Mouse (Mus musculus) neural tube, embryonic 11.5 days (tissue): ENCODE results near the gene Cd2. TPM values are rescaled to one million over a fixed set of nuclear protein-coding genes. Genes with fewer than 3 reads are reported as not detected.

Experiments
- ATAC-seq: fragments of 200-750 bp; cut with Nextera tagmentation; 2 replicates; pipeline ENCODE4 v1.8.0; 2017; ENCODE audit warnings: moderate number of reproducible peaks, mild to moderate bottlenecking, moderate TSS enrichment, moderate library complexity; ENCODE audit not compliant: insufficient read depth, low FRiP score, low TSS enrichment
- DNase-seq: peaks from one replicate; pipeline ENCODE4 v3.0.0-alpha.2; 2015; ENCODE audit warnings: low spot score
- H3K27ac ChIP-seq: fragments of 300-500 bp; sonication (generic); 2 replicates; pipeline ENCODE4 v1.5.1; 2014; ENCODE audit warnings: low read depth, mild to moderate bottlenecking, low read length
- H3K27me3 ChIP-seq: fragments of 300-500 bp; sonication (generic); 2 replicates; pipeline ENCODE4 v1.6.1; 2014; ENCODE audit warnings: mild to moderate bottlenecking, low read length, mixed read lengths; ENCODE audit not compliant: control insufficient read depth, insufficient read depth
- H3K36me3 ChIP-seq: fragments of 300-500 bp; sonication (generic); 2 replicates; pipeline ENCODE4 v1.6.1; 2014; ENCODE audit warnings: mild to moderate bottlenecking, low read length, moderate library complexity, mixed read lengths; ENCODE audit not compliant: control insufficient read depth, insufficient read depth
- H3K4me1 ChIP-seq: fragments of 300-500 bp; sonication (generic); 2 replicates; pipeline ENCODE4 v1.6.1; 2014; ENCODE audit warnings: low read length, mixed read lengths; ENCODE audit not compliant: control insufficient read depth, insufficient read depth
- H3K4me2 ChIP-seq: fragments of 300-500 bp; sonication (generic); 2 replicates; pipeline ENCODE4 v1.6.1; 2014; ENCODE audit warnings: low read depth, mild to moderate bottlenecking, moderate library complexity
- H3K4me3 ChIP-seq: fragments of 300-500 bp; sonication (generic); 2 replicates; pipeline ENCODE4 v1.5.1; 2014; ENCODE audit warnings: low read depth, low read length
- H3K9ac ChIP-seq: fragments of 300-500 bp; sonication (generic); 2 replicates; pipeline ENCODE4 v1.6.1; 2014; ENCODE audit warnings: mild to moderate bottlenecking, low read length
- H3K9me3 ChIP-seq: fragments of 300-500 bp; sonication (generic); 2 replicates; pipeline ENCODE4 v1.6.1; 2016; ENCODE audit warnings: low read length; ENCODE audit not compliant: control insufficient read depth
- WGBS: fragments of 180-500 bp; shearing (Covaris S2); extraction: QIAGEN DNeasy Blood & Tissue Kit; methylation state at CpG from one replicate; pipeline ENCODE4 v1.1.7; 2014; 5-methylcytosine and 5-hydroxymethylcytosine counted together
- polyA plus RNA-seq: library from polyadenylated mRNA; unstranded; fragments of >200 nt; fragmentation: Nextera tagmentation; extraction: Ambion mirVana; gene quantifications from 2 replicates; pipeline ENCODE4 v1.2.1, GENCODE M21; 2014

The Cd2 gene
- polyA plus RNA-seq, 1 experiment from 2014 or later, result not detected

- Histone ChIP-seq H3K27ac (no peak overlapping the region), H3K9ac (no peak overlapping the region), H3K36me3 (no peaks in the 10 kb centered on the region), H3K9me3 (no peaks in the 10 kb centered on the region), H3K27me3 (no peaks in the 10 kb centered on the region), H3K4me3 (no peak overlapping the region), H3K4me2 (no peak overlapping the region), H3K4me1 (no peaks in the 10 kb centered on the region)
- ATAC-seq (no peak), DNase-seq (no peak)
- WGBS, result 77% methylated on average over 1 of the region's 1 CpGs
Measured at GRCm38 (mm10) chr3:101272166-101272565, 15.6 kb downstream of the Cd2 start.

- Histone ChIP-seq H3K4me3 (no peak overlapping the region), H3K9ac (no peak overlapping the region), H3K27me3 (no peaks in the 10 kb centered on the region), H3K27ac (no peak overlapping the region), H3K36me3 (no peaks in the 10 kb centered on the region), H3K4me2 (no peak overlapping the region), H3K9me3 (no peaks in the 10 kb centered on the region), H3K4me1 (no peaks in the 10 kb centered on the region)
- ATAC-seq (no peak), DNase-seq (no peak)
- WGBS, result 97% methylated on average over 5 of the region's 5 CpGs
Measured at GRCm38 (mm10) chr3:101270833-101271232, 16.9 kb downstream of the Cd2 start.

DNA sequence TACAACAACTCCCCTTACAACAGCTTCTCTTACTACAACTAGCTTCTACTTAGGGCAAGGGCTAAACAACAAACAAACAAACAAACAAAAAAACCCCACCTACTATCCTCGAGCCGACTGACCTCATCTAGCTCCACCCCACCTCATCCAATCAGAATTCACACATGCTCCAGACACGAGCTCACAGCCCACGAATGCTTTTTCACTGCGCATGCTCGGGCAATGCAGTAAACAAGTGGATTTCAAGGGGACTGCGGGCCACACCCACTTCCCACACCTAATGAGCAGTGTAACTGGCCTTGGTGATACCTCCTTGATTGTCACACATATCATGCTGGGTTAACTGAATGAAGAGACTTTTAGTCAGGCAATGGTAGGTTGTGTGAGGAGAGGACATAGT, 19.4 kb downstream of the Cd2 start:
- no peaks in the 10 kb centered on the region for H3K36me3 ChIP-seq
- H3K27me3 ChIP-seq, result no peaks in the 10 kb centered on the region
- H3K9ac ChIP-seq, result no peak overlapping the region
- ATAC-seq (no peak), DNase-seq (no peak)
- H3K9me3 ChIP-seq, result no peaks in the 10 kb centered on the region
- H3K4me1 ChIP-seq, result no peaks in the 10 kb centered on the region
- 85% methylated on average over 7 of the region's 7 CpGs for WGBS
- no peak overlapping the region for H3K4me3 ChIP-seq
- H3K4me2 ChIP-seq, result no peak overlapping the region
- no peak overlapping the region for H3K27ac ChIP-seq

- ATAC-seq (no peak), DNase-seq (no peak)
- no peaks in the 10 kb centered on the region for H3K9me3 ChIP-seq
- H3K4me3 ChIP-seq, result no peak overlapping the region
- H3K36me3 ChIP-seq, result no peaks in the 10 kb centered on the region
- no peak overlapping the region for H3K4me2 ChIP-seq
- WGBS, result 88% methylated on average over 3 of the region's 3 CpGs
- no peaks in the 10 kb centered on the region for H3K27me3 ChIP-seq
- H3K27ac ChIP-seq, result no peak overlapping the region
- no peaks in the 10 kb centered on the region for H3K4me1 ChIP-seq
- H3K9ac ChIP-seq, result no peak overlapping the region
Measured at GRCm38 (mm10) chr3:101265561-101266091, 22.1 kb downstream of the Cd2 start.

- Histone ChIP-seq H3K27ac (no peak overlapping the region), H3K4me3 (no peak overlapping the region), H3K36me3 (no peaks in the 10 kb centered on the region), H3K27me3 (no peaks in the 10 kb centered on the region), H3K9ac (no peak overlapping the region), H3K4me1 (no peaks in the 10 kb centered on the region), H3K9me3 (no peaks in the 10 kb centered on the region), H3K4me2 (no peak overlapping the region)
- 67% methylated on average over 2 of the region's 2 CpGs for WGBS
- ATAC-seq (no peak), DNase-seq (no peak)
Measured at GRCm38 (mm10) chr3:101258976-101259375, 28.8 kb downstream of the Cd2 start.

DNA sequence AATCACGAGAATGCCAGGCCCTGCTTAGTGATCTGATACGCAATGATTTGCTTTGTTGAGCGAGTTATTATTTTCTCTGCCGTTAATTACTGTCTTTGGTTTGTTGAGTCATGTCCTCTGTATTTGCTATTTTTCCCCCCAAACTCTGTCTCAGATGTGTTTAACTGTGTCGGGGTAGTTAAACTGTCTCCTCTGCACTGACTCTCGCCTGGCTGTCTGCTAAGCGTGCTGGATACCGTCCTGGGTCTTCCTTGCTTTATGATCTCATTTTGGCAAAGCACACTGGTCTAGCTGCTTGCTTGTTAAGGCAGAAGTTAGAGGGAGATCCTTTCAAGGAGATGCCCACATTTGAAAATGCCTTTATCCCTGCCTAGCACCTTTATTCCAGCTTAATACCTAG, 31.6 kb downstream of the Cd2 start:
- H3K27ac ChIP-seq, result no peak overlapping the region
- ATAC-seq (no peak), DNase-seq (no peak)
- H3K4me2 ChIP-seq, result no peak overlapping the region
- WGBS, result 89% methylated on average over 8 of the region's 8 CpGs
- H3K4me1 ChIP-seq, result no peaks in the 10 kb centered on the region
- H3K9ac ChIP-seq, result no peak overlapping the region
- H3K4me3 ChIP-seq, result no peak overlapping the region
- no peaks in the 10 kb centered on the region for H3K9me3 ChIP-seq
- H3K27me3 ChIP-seq, result no peaks in the 10 kb centered on the region
- H3K36me3 ChIP-seq, result no peaks in the 10 kb centered on the region

DNA sequence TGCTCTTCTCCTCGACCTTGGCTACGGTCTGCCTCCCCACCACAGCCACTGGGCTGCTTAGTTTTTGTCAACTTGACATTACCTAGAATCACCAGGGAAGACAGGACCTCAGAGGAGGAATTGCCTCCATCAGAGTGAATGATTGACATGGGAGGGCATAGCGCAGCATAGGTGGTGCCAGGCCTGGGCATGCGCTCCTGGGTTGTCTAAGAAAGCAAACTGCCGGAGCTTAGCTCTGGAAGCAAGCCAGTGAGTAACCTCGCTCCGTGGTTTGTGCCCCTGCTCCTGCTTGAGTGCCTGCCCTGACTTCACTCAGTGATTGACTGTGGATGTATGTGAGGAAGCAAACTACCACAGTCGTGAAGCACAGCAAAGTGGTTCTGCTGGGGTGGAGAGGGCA, 35.6 kb downstream of the Cd2 start:
- Histone ChIP-seq H3K4me2 (no peak overlapping the region), H3K36me3 (no peaks in the 10 kb centered on the region), H3K4me1 (no peaks in the 10 kb centered on the region), H3K27ac (no peak overlapping the region), H3K9me3 (no peaks in the 10 kb centered on the region), H3K4me3 (no peak overlapping the region), H3K9ac (no peak overlapping the region), H3K27me3 (no peaks in the 10 kb centered on the region)
- WGBS, result 86% methylated on average over 8 of the region's 8 CpGs
- ATAC-seq (no peak), DNase-seq (no peak)

DNA sequence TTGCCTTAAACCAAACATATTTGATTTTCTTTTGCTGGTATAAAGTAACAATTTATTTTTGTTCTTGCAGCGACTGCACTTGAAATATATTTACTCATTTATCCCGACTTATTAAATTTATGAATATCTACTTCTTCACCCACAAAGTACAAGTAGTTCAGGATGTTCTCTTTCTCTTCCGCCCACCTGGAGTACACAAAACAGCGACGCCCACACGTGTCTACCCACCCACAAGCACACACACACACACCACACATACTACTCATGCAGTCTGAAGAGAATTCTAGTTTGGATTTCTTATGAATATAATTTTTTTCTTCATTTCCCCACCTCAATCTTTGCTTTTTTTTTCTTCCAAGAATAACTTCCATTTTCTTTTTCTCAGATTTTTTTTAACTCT, 37.9 kb downstream of the Cd2 start:
- Histone ChIP-seq H3K9me3 (no peaks in the 10 kb centered on the region), H3K4me3 (no peak overlapping the region), H3K36me3 (no peaks in the 10 kb centered on the region), H3K27ac (no peak overlapping the region), H3K4me1 (no peaks in the 10 kb centered on the region), H3K4me2 (no peak overlapping the region), H3K27me3 (no peaks in the 10 kb centered on the region), H3K9ac (no peak overlapping the region)
- ATAC-seq (no peak), DNase-seq (no peak)
- WGBS, result 95% methylated on average over 6 of the region's 6 CpGs

DNA sequence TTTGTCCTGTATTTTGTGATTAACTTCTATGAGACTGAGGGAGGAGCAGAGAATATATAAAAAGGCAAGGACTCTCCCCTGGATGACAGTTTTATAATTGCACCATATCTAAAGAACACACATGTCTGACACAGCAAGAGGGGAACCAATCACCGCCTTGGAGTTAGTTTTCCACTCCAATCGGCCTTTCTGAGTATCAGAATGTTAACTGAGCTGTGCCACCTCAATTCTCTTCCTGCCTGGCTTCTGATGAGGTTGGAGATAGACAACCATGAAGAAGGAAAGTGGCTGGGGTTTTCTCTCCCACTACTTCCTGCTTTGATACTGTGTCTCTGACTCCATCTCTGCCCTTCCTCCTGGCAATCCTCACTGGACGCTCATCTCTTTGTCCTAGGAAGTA, 42.5 kb downstream of the Cd2 start:
- no peak overlapping the region for H3K27ac ChIP-seq
- ATAC-seq, result no peak
- no peaks in the 10 kb centered on the region for H3K4me1 ChIP-seq
- no peaks in the 10 kb centered on the region for H3K36me3 ChIP-seq
- no peak overlapping the region for H3K4me2 ChIP-seq
- no peak overlapping the region for H3K9ac ChIP-seq
- H3K9me3 ChIP-seq, result no peaks in the 10 kb centered on the region
- WGBS, result 85% methylated on average over 3 of the region's 3 CpGs
- DNase-seq, result no peak
- H3K27me3 ChIP-seq, result no peaks in the 10 kb centered on the region
- H3K4me3 ChIP-seq, result no peak overlapping the region
